Mouse (Mus musculus) adrenal gland (tissue): ENCODE measurements around the gene Elf3.

ENCODE experiments used
- intact Hi-C: fragments of 180-260 bp; cut with DNase I; formaldehyde crosslinking; loops from one replicate; pipeline ENCODE4 v1.15.1; 2025
- long read RNA-seq, 2 experiments: library from polyadenylated mRNA; unstranded; transcript quantifications; one replicate each; pipeline ENCODE4 v2.0.0; 2020; ENCODE audit warnings: borderline replicate concordance in 1 of 2; ENCODE audit not compliant: insufficient replicate concordance in 1 of 2

Elf3 gene
- long read RNA-seq, experiment 1: 0 reads
- long read RNA-seq, experiment 2: 0 reads

DNA sequence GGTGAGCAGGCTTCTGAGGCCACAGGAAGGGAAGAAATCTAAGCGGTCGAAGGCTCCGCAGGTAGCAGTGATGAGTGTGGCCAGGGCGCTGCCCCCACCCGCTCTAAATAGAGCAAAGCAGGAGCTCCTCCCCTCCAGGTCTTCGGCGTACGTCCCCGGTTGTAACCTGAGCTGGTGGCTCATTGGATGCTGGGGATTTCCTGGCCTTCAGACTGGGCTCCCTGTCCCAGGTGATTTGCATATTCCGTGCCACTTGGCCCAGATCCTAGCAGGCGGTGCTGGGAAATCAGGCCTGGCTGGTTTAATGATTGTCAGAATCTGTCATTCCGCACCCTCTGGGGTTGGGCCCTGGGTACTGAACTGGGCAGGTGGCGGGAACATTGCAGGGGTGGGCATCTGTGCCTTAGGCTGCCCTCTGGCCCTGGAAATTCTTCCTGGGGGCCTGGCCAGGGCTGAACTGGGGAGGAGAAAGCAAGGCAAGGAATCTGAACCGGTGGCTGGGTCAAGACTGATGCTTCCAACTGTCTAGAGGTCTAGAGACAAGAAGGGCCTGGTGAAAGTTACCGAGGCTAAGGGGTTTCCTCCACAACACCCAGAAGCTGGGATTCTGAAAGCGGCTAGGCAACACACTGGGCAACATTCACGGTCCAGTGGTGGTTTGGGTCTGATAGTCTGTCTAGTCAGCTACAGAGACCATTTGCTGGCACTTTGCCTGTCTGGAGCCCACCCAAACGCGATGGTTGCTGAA is at the start of gene Elf3:
TSS of gene Elf3 (minus strand) at position 189 of the 748 bp plus-strand sequence.
- intact Hi-C loops: loop anchor here (2.0 to 5.0 kb wide), 2 partner anchors 86 to 109 kb away; no protein-coding TSS in a partner anchor

DNA sequence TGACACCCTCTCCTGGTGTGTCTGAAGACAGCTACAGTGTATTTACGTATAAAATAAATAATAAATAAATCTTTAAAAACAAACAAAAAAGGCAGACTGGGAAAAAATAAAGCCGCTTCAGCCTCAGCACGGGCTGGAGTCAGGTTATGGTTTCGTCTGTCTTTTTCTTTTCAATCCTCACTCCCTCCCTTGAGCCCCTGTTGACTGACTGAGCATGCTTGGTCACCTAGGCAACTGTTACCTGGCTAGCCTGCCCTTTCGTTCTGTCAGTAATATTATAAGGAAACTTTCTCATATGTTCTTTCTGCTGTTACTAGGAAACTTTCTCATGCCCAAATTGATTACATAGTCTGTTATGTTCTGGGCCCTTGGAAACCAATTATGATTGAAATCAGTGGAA is 32.5 kb upstream of the Elf3 start:
- intact Hi-C loops: no loop called here

DNA sequence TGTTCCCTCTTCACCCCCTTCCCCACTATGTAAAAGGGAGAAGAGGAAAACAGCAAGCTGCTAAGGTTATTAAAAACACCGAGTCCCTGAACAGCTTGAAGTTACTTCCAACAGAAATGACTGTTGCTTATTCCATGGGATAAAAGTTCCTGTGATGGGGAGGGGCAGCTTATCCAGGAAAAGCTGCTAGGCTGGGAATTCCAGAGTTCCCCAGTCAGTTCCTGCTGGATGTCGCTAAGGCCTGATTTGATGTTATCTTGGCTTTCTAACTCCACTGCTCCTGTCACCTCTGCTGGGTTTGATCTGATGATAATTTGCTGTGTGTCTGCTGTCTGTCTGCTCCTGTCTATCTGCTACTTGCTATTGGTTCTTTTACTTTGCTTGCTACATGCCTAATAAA is 27.9 kb upstream of the Elf3 start:
- intact Hi-C loops: no loop called here

DNA sequence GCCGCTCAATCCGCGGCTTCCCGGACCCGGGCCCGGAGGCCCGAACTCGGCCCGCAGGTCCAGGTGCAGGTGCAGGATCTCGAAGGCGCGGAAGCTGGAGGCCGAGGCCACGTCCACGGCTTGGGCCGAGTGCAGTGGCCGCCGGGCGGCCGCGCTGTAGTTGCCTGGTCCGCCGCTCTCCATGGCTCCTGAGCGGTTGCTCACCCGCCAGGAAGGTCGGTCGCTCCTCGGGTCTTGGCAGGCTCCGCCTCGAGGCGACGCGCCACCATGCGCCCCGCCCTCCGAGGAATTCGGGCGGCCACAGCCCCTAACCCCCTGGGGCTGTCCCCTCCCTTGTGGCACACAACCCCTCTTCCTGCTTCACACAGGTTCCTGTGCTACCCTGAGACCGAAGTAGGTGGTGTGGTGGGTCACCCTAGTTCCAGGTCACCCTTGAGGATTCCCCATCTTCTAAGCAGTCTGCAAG is 25.5 kb upstream of the Elf3 start, which contains the start of gene Rnpep:
TSS of gene Rnpep (minus strand) at position 259 of the 466 bp plus-strand sequence.
- intact Hi-C loops: loop anchor here (5.0 kb wide), 1 partner anchor 83 kb away; no protein-coding TSS in a partner anchor

DNA sequence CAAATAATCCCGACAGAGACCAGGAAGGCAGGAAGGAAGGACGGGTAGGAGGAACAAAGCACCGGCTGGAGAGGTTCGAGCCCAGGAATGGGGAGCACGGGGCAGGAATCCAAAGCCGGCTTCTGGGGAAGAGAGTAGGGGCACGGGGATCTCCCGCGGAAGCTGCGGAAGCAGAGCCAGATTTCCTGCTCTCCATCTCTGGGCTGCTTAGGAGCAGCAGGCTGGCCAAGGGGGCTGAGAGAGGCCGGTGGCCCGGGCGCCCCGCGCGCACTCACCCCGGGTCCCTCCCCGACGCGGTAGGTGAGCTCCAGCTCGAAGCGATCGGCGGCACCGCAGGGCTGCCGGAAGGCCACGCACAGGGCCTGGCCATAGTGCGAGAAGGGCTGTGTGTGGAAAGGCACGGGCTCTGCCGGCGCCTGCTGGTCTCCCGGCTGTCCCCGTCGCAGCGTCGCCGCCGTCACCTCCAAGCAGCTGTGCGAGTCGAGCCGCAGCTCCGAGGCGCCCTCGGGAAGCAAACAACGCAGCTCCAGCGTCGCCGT is 25.0 kb upstream of the Elf3 start:
- intact Hi-C loops: loop anchor here (5.0 kb wide), 1 partner anchor 84 kb away; no protein-coding TSS in a partner anchor

DNA sequence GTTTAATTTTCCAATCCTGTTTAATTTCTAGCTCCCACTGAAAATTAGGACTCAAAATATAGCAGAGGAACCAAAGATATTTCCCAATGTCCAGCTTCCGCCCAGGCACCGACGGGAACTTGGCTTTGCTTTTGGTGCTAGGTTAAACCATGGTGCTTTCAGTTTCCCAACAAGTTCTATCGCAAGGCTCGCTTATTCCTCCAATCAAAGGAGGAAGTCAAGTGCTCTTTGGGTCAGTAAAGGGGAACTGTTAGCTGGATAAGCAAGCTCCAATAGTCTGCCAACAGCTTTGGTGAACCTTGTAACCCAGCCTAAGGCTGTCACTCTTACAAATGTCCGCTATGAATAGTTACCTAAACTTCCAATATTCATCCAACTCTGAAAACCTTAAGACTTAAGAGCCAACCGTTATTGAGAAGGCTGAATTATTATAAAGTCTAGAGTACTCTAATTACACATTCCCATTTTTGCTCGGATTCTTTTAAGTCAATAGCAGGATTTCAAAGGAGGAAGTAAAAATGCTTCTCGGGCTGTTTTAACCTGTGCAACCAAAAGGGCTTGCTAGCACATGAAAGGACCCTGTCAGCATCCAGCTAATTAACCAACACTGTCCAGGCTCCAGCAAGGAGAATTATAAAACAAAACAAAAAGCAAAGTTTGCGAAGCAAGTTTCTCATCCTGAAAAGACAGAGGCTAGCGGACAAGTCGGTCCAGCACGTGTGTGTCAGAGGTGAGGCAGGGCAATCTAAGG is 24.3 kb upstream of the Elf3 start:
- intact Hi-C loops: loop anchor here (5.0 kb wide), 1 partner anchor 85 kb away; no protein-coding TSS in a partner anchor

DNA sequence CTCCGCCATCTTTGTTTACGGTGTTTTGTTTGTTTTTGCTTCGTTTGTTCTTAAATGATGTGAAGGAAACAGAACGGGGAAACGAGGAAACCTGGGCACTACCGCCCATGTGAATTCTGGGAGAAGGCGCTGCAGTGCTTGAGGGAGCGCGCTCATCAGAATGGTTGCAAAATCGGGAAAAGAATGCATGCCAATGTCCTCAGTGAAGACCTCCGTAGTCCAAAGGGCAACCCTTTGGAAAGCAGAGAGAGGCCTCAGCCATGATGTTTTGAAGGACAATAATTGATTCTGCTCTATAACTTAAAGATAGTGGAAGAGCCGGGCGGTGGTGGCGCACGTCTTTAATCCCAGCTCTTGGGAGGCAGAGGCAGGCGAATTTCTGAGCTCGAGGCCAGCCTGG is 23.5 kb upstream of the Elf3 start:
- intact Hi-C loops: loop anchor here (5.0 kb wide), 1 partner anchor 85 kb away; no protein-coding TSS in a partner anchor

DNA sequence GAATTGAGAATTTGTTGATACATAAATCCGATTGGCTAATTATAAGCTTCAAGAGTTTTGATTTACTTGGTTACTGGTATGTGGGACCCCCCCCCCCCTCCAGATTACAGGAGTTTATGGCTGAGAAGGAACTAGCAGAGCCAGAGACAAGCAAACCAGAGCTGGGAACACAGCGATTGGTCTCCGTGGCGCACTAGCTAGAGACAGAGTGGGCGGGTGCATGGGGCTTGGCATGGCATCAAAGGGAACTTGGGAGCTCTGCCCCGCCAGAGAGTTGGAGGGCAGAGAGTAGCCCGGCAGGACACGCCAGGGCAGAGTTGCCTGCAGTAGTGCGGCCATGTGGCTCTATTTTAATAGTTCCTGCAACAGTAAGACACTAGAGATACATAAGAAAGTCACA is 22.3 kb upstream of the Elf3 start:
- intact Hi-C loops: loop anchor here (5.0 kb wide), 1 partner anchor 87 kb away; no protein-coding TSS in a partner anchor

DNA sequence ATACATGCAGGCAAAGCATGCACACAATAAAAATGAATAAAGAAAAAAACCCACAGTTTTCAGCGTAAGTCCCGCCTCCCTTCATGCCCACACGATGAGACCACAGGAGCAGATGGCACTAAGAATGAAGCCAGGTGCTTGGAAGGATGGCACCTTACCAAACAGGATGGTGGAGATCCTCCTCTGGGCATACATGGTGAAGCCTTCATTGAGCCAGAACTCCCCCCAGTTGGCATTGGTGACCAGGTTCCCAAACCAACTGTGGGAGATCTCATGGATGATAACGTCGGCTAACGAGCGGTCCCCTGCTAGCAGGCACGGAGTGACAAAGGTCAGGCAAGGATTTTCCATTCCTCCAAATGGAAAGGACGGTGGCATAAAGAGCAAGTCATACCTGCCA is 13.0 kb upstream of the Elf3 start:
- intact Hi-C loops: no loop called here

DNA sequence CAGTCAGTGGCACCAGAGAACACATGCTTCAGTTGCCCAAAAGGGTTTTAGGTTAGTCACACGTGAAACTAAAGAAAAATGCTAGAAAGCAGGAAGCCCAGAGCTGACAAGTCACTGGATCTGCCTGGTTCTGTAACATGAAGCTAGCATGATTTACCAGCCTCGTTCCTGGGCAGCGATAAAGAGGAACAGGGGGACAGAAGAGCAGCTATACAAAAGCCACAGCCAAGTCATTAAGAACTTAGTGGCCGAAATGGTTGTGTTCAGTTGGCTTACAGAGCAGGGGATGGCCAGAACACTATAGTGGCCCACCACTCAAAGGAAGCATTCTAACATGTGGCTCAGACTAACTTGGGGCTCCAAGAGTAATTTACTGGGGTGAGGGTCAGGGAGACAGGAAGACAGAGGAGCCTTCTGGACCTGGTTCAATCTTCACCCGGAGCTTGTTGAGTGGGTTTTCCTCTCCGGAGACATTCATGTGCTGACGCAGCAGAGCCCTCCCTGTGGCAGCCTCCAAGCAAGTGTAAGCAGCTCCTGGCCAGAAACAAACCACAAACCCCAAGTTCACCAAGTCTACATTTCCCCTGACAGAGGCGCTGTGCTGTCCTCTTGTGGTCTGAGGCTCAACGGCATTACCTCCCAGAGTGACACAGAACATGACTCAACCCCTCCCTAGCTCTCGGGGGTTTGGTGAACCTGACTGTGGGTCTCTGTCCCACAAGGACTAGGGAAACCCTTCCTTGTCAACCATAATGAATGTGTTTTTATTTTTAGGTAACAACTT is 9.5 kb upstream of the Elf3 start:
- intact Hi-C loops: no loop called here

DNA sequence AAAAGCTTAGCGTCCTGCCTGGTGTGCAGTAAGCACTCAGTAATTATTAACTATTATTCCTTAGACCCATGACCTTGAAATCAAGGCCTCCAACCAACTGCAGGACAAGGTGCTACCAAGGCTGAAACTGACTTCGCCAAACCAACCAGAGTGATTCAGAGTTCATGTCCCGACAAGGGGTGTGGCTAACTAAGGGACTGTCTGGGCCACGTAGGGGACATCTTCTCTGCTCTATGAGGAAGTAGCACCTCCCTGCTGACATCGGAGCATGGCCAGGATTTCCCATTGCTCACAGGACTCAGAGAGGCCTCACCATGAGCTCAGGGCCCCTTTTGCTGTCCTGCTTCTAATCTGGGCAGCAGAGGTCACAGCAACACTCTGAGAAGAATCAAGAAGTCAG is 7.5 kb upstream of the Elf3 start:
- intact Hi-C loops: no loop called here

DNA sequence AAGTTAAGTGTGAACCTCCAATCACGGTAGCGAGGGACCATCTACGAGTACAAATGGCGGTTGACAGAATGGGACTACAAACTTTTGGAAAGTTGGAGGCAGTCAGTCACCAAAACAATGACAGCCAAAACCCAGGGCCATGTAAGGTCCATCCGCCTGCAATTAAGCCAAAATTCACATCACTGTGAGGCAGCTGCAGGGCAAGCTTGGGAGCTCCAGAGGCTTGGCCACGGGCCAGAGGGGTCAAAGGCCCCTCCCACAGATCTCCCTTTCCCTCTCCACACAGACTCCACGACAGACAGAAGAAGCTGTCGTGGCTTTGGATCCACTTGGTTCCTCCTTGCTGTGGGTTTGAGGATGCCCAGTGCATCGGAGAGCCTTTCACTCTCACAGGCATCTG is 4.9 kb upstream of the Elf3 start:
- intact Hi-C loops: no loop called here

DNA sequence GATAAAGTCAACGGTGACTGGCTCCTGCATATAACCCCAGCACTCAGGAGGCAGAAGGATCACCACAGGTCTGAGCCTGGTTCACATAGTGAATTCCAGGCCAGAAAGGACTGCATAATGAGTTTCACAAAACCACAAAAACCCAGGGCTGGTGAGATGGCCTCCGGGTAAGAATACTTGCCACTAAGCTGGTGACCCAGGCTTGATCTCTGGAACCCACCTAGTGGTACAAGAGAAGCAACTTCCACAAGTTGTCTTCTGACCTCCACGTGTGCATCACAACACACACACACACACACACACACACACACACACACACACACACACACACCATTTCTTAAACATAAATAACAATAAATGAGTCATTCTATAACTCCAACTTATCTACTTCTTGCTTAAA is 4.0 kb upstream of the Elf3 start:
- intact Hi-C loops: no loop called here

DNA sequence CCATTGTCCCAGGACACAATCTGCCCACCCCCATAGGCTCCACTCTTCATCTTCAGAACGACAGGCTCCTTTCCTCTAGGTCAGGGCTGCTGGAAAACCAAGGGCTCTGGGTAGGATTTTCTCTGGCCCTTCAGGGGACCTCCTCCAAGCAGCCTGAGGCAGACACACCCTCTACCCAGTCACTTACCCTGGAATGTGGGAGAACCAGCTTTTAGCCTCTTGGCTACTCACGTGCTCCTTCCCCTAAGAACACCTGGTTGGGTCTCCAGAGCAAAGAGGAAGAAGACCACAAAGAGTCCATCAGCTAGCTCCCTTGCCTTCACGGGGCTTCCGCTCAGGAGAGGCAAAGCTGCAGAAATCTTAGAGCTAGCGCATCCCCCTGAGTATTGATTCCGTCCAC is 2.6 kb upstream of the Elf3 start:
- intact Hi-C loops: no loop called here

DNA sequence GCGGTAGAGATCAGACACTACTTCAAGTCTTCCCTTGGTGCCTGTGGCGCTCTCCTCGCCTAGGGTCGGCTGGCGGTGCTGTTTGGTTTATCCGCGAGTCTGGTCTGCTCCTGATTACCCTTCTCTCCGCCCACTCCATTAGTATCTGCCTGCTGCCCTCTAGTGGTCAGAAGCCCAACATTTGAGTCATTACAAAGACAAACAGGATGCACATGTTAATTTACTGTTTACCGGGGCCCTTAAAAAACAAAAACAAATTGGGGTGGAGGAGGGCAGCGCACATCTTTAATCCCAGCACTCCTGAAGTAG is 714 bp upstream of the Elf3 start:
- intact Hi-C loops: loop anchor here (2.0 to 5.0 kb wide), 2 partner anchors 86 to 108 kb away; no protein-coding TSS in a partner anchor

DNA sequence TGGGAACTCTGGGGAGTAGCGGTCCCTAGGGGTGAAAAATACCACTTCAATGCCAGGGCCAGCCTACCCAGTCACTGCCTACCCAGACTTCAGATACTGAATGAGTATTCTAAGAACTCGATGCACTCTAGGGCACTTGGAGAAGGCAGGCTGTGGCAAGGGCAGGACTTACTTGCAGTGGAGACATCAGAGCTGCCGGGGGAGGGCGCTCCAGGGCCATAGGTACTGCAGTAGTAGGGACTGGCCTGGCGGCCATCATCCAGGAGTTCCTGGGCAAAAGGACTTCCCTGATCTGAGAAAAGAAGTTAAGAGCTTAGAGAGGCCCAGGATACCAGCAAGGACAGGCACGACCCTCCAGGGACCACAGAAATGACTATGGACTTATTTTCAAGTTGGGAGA is 2.1 kb downstream of the Elf3 start:
- intact Hi-C loops: loop anchor here (5.0 kb wide), 1 partner anchor 111 kb away; no protein-coding TSS in a partner anchor

DNA sequence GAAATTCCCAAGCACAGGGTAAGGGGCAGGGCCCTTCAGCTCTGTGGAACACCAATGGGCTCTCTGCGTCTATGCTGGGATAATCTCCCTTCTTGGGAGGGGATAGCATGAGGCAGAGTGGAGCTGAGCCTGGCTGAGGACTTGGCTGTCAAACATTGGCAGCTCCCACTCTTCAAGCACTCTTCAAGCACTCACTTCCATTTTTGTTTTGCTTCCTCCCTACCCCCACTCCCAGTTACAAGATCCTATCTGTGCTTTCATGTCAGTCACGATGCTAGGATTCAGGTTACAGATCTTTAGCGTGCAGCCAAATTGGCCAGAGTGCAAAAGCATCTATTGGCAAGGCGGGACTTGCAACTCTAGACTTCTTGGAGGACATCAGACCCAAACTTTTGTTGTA is 5.5 kb downstream of the Elf3 start:
- intact Hi-C loops: no loop called here

DNA sequence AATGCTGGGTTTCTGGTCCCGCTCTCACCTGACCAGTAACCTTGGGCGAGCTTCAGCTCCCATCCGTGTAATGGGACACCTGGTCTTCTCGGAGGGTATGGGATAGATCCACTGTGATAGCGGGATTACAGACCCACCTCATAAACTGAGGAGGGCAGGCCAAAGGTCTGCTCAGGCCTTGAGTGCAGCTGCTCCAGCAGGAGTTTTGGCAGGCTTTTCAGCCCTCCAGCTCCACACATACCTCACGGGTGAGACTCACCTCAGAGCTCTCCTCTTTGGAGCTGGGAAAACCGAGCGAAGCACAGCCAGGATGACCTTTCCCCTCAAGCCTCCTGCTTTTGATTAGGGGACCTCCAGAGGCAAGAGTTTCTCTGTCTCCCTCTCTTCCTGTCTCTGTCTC is 7.0 kb downstream of the Elf3 start:
- intact Hi-C loops: no loop called here

DNA sequence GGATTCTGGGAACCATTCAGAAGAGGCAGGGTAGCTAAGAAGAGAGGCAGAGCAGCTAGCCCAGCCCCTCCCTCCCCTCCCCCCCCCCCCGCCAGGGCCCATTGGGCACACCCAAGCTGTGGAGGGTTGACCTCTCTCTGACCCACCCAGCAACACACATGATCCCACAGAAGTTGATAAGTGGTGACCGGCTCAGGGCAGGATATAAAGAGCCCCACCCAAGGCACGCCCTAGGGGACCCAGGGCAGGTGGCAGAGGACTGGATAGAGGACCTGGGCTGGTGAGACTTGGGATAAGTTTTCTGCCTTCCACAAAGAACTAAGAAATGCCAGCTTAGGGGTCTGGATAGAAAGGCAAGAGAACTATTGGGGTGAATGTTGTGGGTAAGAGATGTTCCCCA is 7.7 kb downstream of the Elf3 start:
- intact Hi-C loops: no loop called here

DNA sequence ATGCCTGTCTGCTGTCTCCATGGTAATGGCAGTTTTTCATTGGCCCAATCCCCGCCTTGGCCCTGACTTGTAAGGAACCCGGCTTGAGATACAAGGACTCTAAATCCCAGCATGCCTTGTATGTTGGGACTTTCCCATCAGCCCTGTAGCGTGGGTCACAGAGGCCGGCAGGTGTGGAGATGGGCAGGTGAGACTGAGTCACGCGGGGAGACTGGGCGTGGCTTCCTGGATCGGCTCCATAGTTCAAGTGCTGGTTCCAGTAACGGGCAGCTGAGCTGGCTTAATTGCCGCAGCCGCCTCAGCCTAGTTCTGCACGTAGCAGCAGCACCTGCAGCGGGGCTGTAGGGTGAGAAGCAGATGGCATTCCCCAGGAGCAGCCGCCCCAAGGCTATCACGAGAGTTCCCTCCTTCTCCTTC is 9.9 kb downstream of the Elf3 start:
- intact Hi-C loops: no loop called here

DNA sequence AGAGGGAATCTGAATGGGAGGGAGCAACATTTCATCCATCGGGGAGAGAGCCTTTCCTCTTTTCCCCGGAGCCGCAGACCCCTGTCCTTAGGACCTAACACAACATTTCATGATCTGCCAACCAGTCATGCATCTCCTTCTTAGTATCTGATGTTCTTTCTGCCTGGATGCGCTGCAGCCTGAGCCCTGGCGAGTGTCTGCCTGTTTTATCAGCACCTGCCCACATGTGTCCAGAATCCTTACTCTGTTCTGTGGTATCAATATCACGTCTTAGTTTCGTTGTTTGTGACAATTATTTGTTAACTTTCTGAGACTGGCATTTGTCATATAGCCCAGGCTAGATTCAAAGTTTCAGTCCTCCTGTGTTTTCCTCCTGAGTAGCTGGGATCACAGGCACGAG is 14.4 kb downstream of the Elf3 start:
- intact Hi-C loops: no loop called here
